Mouse (Mus musculus) MEL (cell line): ENCODE measurements around the gene Fars2. TPM values are rescaled to one million over a fixed set of nuclear protein-coding genes. Genes with fewer than 3 reads are reported as not detected.

ENCODE experiments used
- DNase-seq: peaks from one replicate; pipeline ENCODE4 v3.0.0; 2011; ENCODE audit warnings: low read depth, low spot score
- H3K27ac ChIP-seq: 2 replicates; pipeline ENCODE4 v1.5.1; 2012; ENCODE audit warnings: low read depth, mild to moderate bottlenecking, control low read depth, low read length, moderate library complexity; ENCODE audit not compliant: control insufficient read depth
- H3K27me3 ChIP-seq, 2 experiments: fragments of 150-350 bp in 1 of 2; sonication (generic) in 1 of 2; 2 replicates each; pipeline ENCODE4 v1.6.1; 2012; ENCODE audit warnings: low read length in 2 of 2, mild to moderate bottlenecking in 2 of 2, improper control_type of control experiment in 1 of 2, moderate library complexity in 1 of 2; ENCODE audit not compliant: insufficient read depth in 2 of 2, control insufficient read depth in 1 of 2
- H3K36me3 ChIP-seq, 2 experiments: 2 replicates each; pipeline ENCODE4 v1.6.1; 2012 to 2014; ENCODE audit warnings: low read length in 2 of 2, improper control_type of control experiment in 1 of 2, inconsistent platforms in 1 of 2, mild to moderate bottlenecking in 1 of 2; ENCODE audit not compliant: insufficient read depth in 2 of 2, control insufficient read depth in 1 of 2
- H3K4me1 ChIP-seq, 2 experiments: fragments of 150-350 bp in 1 of 2; sonication (generic) in 1 of 2; 2 replicates each; pipeline ENCODE4 v1.6.1; 2012; ENCODE audit warnings: low read length in 2 of 2, improper control_type of control experiment in 1 of 2, mild to moderate bottlenecking in 1 of 2; ENCODE audit not compliant: insufficient read depth in 2 of 2, control insufficient read depth in 1 of 2
- H3K4me3 ChIP-seq, 2 experiments: fragments of 150-350 bp in 1 of 2; sonication (generic) in 1 of 2; 2 replicates each; pipeline ENCODE4 v1.5.1; 2012; ENCODE audit warnings: low read depth in 2 of 2, low read length in 2 of 2, mild to moderate bottlenecking in 2 of 2, moderate library complexity in 2 of 2, control low read depth in 1 of 2, improper control_type of control experiment in 1 of 2; ENCODE audit not compliant: control insufficient read depth in 1 of 2, insufficient read depth in 1 of 2
- H3K79me2 ChIP-seq: 2 replicates; pipeline ENCODE4 v1.6.1; 2012; ENCODE audit warnings: mild to moderate bottlenecking, low read length, moderate library complexity; ENCODE audit not compliant: control insufficient read depth, poor library complexity, insufficient read depth
- H3K9ac ChIP-seq: 2 replicates; pipeline ENCODE4 v1.6.1; 2012; ENCODE audit warnings: low read depth, mild to moderate bottlenecking, control low read depth, low read length, moderate library complexity; ENCODE audit not compliant: control insufficient read depth, poor library complexity, severe bottlenecking
- H3K9me3 ChIP-seq: fragments of 150-350 bp; sonication (generic); replicated peaks from 2 replicates; pipeline ENCODE4 v1.6.1; 2012; ENCODE audit warnings: mild to moderate bottlenecking, low read length, improper control_type of control experiment, moderate library complexity; ENCODE audit not compliant: insufficient read depth
- CHD1 ChIP-seq: IDR thresholded peaks from 2 replicates; pipeline ENCODE4 v1.6.1; 2012; ENCODE audit warnings: low read depth, mild to moderate bottlenecking, inconsistent platforms, low read length, improper control_type of control experiment
- CTCF ChIP-seq, 3 experiments: IDR thresholded peaks in 2 of 3; conservative IDR thresholded peaks in 1 of 3; 2 replicates each; pipeline ENCODE4 v1.5.1; 2011 to 2012; ENCODE audit warnings: low read length in 3 of 3, low read depth in 2 of 3, mild to moderate bottlenecking in 2 of 3, improper control_type of control experiment in 1 of 3, inconsistent platforms in 1 of 3, mixed read lengths in 1 of 3, moderate library complexity in 1 of 3; ENCODE audit not compliant: control insufficient read depth in 1 of 3, insufficient read depth in 1 of 3, poor library complexity in 1 of 3, severe bottlenecking in 1 of 3
- E2F4 ChIP-seq: IDR thresholded peaks from 2 replicates; pipeline ENCODE4 v1.6.1; 2011; ENCODE audit warnings: low read depth, low read length, improper control_type of control experiment, borderline replicate concordance
- EP300 ChIP-seq, 2 experiments: IDR thresholded peaks; 2 replicates each; pipeline ENCODE4 v1.6.1; 2011; ENCODE audit warnings: improper control_type of control experiment in 2 of 2, low read length in 2 of 2, low read depth in 1 of 2, mild to moderate bottlenecking in 1 of 2
- GABPA ChIP-seq: IDR thresholded peaks from 2 replicates; pipeline ENCODE4 v1.6.1; 2012; ENCODE audit warnings: low read depth, mild to moderate bottlenecking, inconsistent platforms, low read length, improper control_type of control experiment, moderate library complexity
- GATA1 ChIP-seq: IDR thresholded peaks from 2 replicates; pipeline ENCODE4 v1.6.1; 2011; ENCODE audit warnings: low read depth, low read length, improper control_type of control experiment
- JUND ChIP-seq: IDR thresholded peaks from 2 replicates; pipeline ENCODE4 v1.6.1; 2011; ENCODE audit warnings: low read depth, mild to moderate bottlenecking, improper control_type of control experiment, low read length
- KAT2A ChIP-seq: conservative IDR thresholded peaks from 2 replicates; pipeline ENCODE4 v1.6.1; 2012; ENCODE audit warnings: low read depth, low read length, improper control_type of control experiment, inconsistent platforms
- MAFK ChIP-seq: IDR thresholded peaks from 2 replicates; pipeline ENCODE4 v1.6.1; 2011; ENCODE audit warnings: low read depth, mild to moderate bottlenecking, low read length, improper control_type of control experiment, borderline replicate concordance
- MAX ChIP-seq: IDR thresholded peaks from 2 replicates; pipeline ENCODE4 v1.6.1; 2011; ENCODE audit warnings: low read length, improper control_type of control experiment
- MAZ ChIP-seq: IDR thresholded peaks from 2 replicates; pipeline ENCODE4 v1.6.1; 2012; ENCODE audit warnings: low read depth, mild to moderate bottlenecking, inconsistent platforms, low read length, improper control_type of control experiment
- MXI1 ChIP-seq: IDR thresholded peaks from 2 replicates; pipeline ENCODE4 v1.6.1; 2011; ENCODE audit warnings: mild to moderate bottlenecking, low read depth, low read length, improper control_type of control experiment
- MYB ChIP-seq: IDR thresholded peaks from 2 replicates; pipeline ENCODE4 v1.6.1; 2011; ENCODE audit warnings: mild to moderate bottlenecking, low read depth, low read length, improper control_type of control experiment
- NELFE ChIP-seq: IDR thresholded peaks from 2 replicates; pipeline ENCODE4 v1.6.1; 2011; ENCODE audit warnings: low read depth, low read length, improper control_type of control experiment
- POLR2AphosphoS2 ChIP-seq: IDR thresholded peaks from 2 replicates; pipeline ENCODE4 v1.6.1; 2011; ENCODE audit warnings: low read length, improper control_type of control experiment
- RCOR1 ChIP-seq: IDR thresholded peaks from 2 replicates; pipeline ENCODE4 v1.6.1; 2012; ENCODE audit warnings: low read depth, mild to moderate bottlenecking, inconsistent platforms, low read length, improper control_type of control experiment
- SIN3A ChIP-seq: IDR thresholded peaks from 2 replicates; pipeline ENCODE4 v1.6.1; 2012; ENCODE audit warnings: low read length, improper control_type of control experiment, inconsistent platforms
- SMC3 ChIP-seq: IDR thresholded peaks from 2 replicates; pipeline ENCODE4 v1.6.1; 2011; ENCODE audit warnings: low read depth, low read length, improper control_type of control experiment
- TAL1 ChIP-seq: IDR thresholded peaks from 2 replicates; pipeline ENCODE4 v1.6.1; 2012; ENCODE audit warnings: mild to moderate bottlenecking, inconsistent platforms, low read length, moderate library complexity, mixed read lengths
- TBP ChIP-seq: IDR thresholded peaks from 2 replicates; pipeline ENCODE4 v1.8.0; 2011; ENCODE audit warnings: low read depth, low read length, improper control_type of control experiment
- UBTF ChIP-seq: IDR thresholded peaks from 2 replicates; pipeline ENCODE4 v1.6.1; 2012; ENCODE audit warnings: low read depth, mild to moderate bottlenecking, inconsistent platforms, low read length, improper control_type of control experiment, moderate library complexity, borderline replicate concordance; ENCODE audit not compliant: insufficient read depth
- ZKSCAN1 ChIP-seq: IDR thresholded peaks from 2 replicates; pipeline ENCODE4 v1.6.1; 2012; ENCODE audit warnings: low read depth, mild to moderate bottlenecking, inconsistent platforms, low read length, improper control_type of control experiment, moderate library complexity
- ZNF384 ChIP-seq: IDR thresholded peaks from 2 replicates; pipeline ENCODE4 v1.6.1; 2012; ENCODE audit warnings: low read depth, mild to moderate bottlenecking, inconsistent platforms, low read length, improper control_type of control experiment
- polyA plus RNA-seq, 2 experiments: library from polyadenylated mRNA; stranded (reverse) in 1 of 2; unstranded in 1 of 2; fragments of >175 nt in 1 of 2; fragments of >200 nt in 1 of 2; gene quantifications; 2 replicates each; pipeline versions ENCODE4 v1.2.1 to v1.2.4; 2012; ENCODE audit warnings: low replicate concordance in 2 of 2, low read depth in 1 of 2; ENCODE audit not compliant: insufficient read length in 2 of 2, insufficient read depth in 1 of 2, missing spikeins in 1 of 2
- total RNA-seq: library from RNA; depleted of rRNA; stranded (reverse); fragments of 300-350 nt; gene quantifications from 2 replicates; pipeline ENCODE4 v1.2.3, GENCODE M21; 2012

The Fars2 gene
- total and polyA plus RNA-seq, 3 experiments, result 32.6 to 39.2 TPM; not detected in 1

GRCm38 (mm10) chr13:36731931-36732461 is 614.8 kb downstream of the Fars2 start:
- Histone ChIP-seq H3K4me1 (no peaks in the 10 kb centered on the region), H3K27ac (no peak overlapping the region), H3K27me3 (no peaks in the 10 kb centered on the region), H3K9ac (no peak overlapping the region), H3K36me3 (no peaks in the 10 kb centered on the region), H3K4me3 (no peak overlapping the region), H3K9me3 (no peaks in the 10 kb centered on the region), H3K79me2 (no peaks in the 10 kb centered on the region)
- TF ChIP-seq MAX (no peak), CHD1 (no peak), CTCF (IDR thresholded peaks at IDR 0.05 in 2 of 3, conservative IDR thresholded peaks at IDR 0.05 in 1 of 3; ENCODE audit: control insufficient read depth in 1 of 3, insufficient read depth in 1 of 3, low read depth in 2 of 3, low read length in 3 of 3, poor library complexity in 1 of 3, severe bottlenecking in 1 of 3) (no peak), SIN3A (no peak), MYB (no peak), POLR2AphosphoS2 (no peak), MXI1 (no peak), ZKSCAN1 (no peak), NELFE (no peak), E2F4 (no peak), GATA1 (no peak), EP300 (IDR thresholded peaks at IDR 0.05; ENCODE audit: low read depth in 1 of 2, low read length in 2 of 2) (no peak), GABPA (no peak), JUND (no peak), MAFK (no peak), UBTF (no peak), RCOR1 (no peak), ZNF384 (no peak), SMC3 (no peak)
- no peak for DNase-seq

GRCm38 (mm10) chr13:36732891-36733490 is 615.8 kb downstream of the Fars2 start:
- no peak for TF ChIP-seq KAT2A
- no peak for TF ChIP-seq MAZ
- TF ChIP-seq TBP, result no peak
- no peak for TF ChIP-seq CHD1
- TF ChIP-seq TAL1, result no peak
- no peak for TF ChIP-seq UBTF
- no peak for TF ChIP-seq MAX
- H3K27ac ChIP-seq, result no peak overlapping the region
- no peaks in the 10 kb centered on the region for H3K79me2 ChIP-seq
- DNase-seq, result no peak
- H3K36me3 ChIP-seq, result no peaks in the 10 kb centered on the region
- H3K4me1 ChIP-seq, result no peaks in the 10 kb centered on the region
- no peak overlapping the region for H3K4me3 ChIP-seq
- no peaks in the 10 kb centered on the region for H3K27me3 ChIP-seq
- H3K9me3 ChIP-seq, result no peaks in the 10 kb centered on the region
- H3K9ac ChIP-seq, result no peak overlapping the region
